Mouse (Mus musculus): ENCODE results near the gene Omt2a.

GRCm38 (mm10) chr9:78360484-78360872 lies 45.9 kb upstream of the Omt2a start:
- TF ChIP-seq MAFK (IDR thresholded peaks at IDR 0.05; ENCODE audit: insufficient read depth, low read depth, low read length) (no peak), CHD2 (IDR thresholded peaks at IDR 0.05; ENCODE audit: low read depth, low read length) (no peak), HCFC1 (IDR thresholded peaks at IDR 0.05; ENCODE audit: borderline replicate concordance, insufficient read depth, low read length) (no peak), ZNF384 (IDR thresholded peaks at IDR 0.05; ENCODE audit: low read depth, low read length) (no peak)
